Mouse (Mus musculus) heart, postnatal 36 days (tissue): ENCODE data around the gene Pla2g2c. TPM values are rescaled to one million over a fixed set of nuclear protein-coding genes. Genes with fewer than 3 reads are reported as not detected.

Source experiments
- DNase-seq, 2 experiments: peaks; one replicate each; pipeline ENCODE4 v3.0.0; 2021 to 2022
- intact Hi-C: fragments of 180-260 bp; cut with DNase I; formaldehyde crosslinking; loops from one replicate; pipeline ENCODE4 v1.15.1; 2025
- total RNA-seq, 2 experiments: library from RNA; stranded (reverse); gene quantifications; 2 replicates each; pipeline ENCODE4 v1.2.3; 2021

Pla2g2c gene
- under 1 TPM in 1 of 2 experiments, not detected in 1; 0.31 TPM for total RNA-seq

- intact Hi-C loops: no loop called here
- no peak for DNase-seq
Measured at GRCm38 (mm10) chr4:138724354-138725126, at the start of gene Pla2g2c. Pla2g2c (plus strand) TSS chr4:138724792.

- DNase-seq: peak in 1 of 2 experiments; percentile 2
- intact Hi-C loops: no loop called here
Measured at GRCm38 (mm10) chr4:138676480-138676879, 48.1 kb upstream of the Pla2g2c start.

DNA sequence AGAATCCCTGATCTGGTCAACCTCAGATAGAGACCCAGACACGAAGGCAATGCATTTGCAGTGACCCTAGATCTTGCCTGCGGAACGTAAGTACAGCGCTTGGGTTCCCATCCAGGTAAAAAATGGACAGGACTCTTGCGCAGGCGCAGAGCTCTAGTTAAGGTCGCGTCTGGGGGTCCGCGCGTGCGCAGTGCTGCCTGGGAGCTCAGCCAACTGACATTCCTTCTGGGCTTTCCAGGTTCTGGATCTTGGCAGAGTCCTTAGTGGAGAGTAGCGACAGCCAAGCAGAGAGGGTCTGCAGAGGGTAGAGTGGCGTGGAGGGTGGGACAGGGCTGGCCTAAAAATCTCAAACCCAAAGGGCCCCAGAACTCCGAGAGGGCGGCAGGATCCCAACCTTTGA lies 47.0 kb upstream of the Pla2g2c start:
- intact Hi-C loops: no loop called here
- no peak for DNase-seq

- no peak for DNase-seq
- intact Hi-C loops: no loop called here
Measured at GRCm38 (mm10) chr4:138680124-138680523, 44.5 kb upstream of the Pla2g2c start.

DNA sequence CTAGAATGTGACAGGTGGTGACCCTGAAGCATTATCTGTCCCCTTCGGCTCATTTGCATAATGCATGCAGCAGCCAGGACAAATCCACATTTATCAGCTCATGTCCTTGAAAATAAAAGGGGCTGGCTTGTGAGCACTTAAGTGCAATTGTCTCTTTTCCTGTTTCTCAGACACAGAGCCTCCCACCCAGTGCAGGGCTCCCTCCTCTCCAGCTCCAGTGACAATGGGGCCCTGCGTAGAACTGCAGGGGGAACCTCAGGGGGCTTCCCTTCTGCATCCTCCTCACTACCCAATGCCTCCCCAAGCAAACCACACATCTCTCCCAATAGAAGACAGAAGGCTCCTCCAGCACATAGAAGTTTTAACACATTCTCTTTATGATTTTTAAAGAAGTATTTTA lies 41.8 kb upstream of the Pla2g2c start:
- intact Hi-C loops: no loop called here
- DNase-seq: no peak

DNA sequence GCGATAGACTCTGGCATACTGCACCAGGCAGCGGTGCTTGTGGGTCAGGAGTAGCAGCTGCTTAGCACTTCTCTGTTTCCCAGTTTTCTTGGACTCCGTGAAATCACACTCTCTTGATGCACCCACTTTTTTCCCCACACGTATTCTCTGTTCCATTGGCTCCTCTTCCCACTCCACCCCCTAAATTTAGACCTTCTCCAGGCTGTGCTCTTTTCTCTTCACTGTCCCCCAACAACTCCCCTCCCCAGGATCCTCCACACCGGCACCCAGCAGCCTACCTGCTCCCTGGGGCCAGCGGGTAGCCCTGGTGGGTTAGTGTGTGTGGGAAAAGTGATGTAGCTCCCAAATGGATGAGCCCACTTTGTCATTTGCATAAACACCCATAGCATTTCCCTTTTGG lies 38.8 kb upstream of the Pla2g2c start:
- DNase-seq: no peak
- intact Hi-C loops: no loop called here

DNA sequence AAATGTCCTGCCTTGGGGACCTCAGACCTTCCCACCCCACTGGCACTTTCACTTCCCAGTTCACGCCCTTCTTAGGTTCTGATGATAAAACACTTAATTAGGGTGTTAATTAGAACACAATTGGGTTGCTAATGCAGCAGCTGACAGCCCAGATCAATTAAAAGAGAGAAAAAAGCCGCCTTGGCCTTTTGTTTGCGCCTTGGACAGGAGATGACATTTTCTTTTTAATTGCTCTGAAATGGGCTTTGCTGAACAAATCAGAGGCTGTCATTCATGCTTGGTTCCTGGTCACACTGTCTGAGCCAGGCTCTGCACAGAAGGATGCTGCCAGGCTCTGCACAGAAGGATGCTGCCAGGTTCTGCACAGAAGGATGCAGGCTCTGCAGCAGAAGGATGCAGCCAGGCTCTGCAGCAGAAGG lies 35.5 kb upstream of the Pla2g2c start:
- intact Hi-C loops: no loop called here

DNA sequence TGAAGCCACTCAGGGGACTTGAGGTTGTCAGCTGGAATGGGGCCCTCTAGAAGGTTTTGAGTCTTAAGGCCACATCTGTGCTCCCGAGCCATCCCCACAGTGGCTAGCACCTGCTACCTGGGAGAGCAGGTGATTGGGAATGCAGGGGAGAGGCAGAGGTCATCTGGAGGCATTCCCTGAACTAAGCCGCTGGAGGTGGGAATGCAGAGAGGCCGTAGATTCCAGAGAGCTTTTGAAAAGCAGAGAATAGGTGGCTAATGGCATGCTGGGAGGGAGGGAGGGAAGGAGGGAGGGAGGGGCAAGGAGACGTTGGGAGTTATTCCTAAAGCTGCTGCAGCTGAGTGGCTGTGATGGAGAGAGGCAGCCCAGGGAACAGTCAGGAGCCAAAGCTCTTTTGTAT lies 34.0 kb upstream of the Pla2g2c start:
- intact Hi-C loops: no loop called here
- DNase-seq: no peak

More for the DNA sequence above, 35.5 kb upstream of the Pla2g2c start:
- no peak for DNase-seq

DNA sequence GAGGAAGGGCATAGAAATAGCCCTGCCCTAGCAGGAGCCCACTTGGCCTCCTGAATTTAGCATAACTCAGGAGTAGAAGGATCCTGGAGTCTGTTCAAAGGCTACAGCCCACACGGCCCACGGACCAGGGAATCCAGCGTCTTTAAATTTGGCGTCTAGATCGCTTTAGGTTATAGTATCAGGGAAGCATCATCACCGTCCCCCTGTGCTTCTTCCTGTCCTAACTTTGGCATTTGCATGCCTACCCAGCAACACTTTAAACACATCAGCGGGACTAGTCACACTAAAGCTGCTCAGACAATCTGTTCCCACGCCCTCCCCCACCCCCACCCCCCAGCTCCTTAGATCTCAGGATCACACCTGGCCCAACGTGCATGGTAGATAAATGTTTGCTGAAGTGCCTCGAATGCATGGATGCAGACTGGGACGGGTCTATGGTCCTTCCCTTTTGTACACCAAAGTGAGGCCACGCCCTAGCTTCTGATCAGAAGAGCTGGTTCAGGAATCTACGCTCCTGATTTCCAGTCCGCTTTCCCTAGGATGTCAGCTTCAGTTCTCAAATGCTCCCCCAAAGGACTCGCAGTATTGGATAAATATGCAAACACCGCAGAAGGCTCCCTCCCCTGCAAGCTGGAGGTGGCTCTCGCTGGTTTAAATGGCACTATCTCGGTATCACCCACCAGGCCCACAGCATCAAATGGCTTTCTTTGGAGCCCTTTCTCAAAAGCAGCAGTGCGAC lies 33.0 kb upstream of the Pla2g2c start:
- intact Hi-C loops: no loop called here
- DNase-seq: no peak

GRCm38 (mm10) chr4:138693043-138693692 lies 31.4 kb upstream of the Pla2g2c start:
- DNase-seq: no peak
- intact Hi-C loops: no loop called here

- intact Hi-C loops: no loop called here
- DNase-seq: no peak
Measured at GRCm38 (mm10) chr4:138696720-138697119, 27.9 kb upstream of the Pla2g2c start.

DNA sequence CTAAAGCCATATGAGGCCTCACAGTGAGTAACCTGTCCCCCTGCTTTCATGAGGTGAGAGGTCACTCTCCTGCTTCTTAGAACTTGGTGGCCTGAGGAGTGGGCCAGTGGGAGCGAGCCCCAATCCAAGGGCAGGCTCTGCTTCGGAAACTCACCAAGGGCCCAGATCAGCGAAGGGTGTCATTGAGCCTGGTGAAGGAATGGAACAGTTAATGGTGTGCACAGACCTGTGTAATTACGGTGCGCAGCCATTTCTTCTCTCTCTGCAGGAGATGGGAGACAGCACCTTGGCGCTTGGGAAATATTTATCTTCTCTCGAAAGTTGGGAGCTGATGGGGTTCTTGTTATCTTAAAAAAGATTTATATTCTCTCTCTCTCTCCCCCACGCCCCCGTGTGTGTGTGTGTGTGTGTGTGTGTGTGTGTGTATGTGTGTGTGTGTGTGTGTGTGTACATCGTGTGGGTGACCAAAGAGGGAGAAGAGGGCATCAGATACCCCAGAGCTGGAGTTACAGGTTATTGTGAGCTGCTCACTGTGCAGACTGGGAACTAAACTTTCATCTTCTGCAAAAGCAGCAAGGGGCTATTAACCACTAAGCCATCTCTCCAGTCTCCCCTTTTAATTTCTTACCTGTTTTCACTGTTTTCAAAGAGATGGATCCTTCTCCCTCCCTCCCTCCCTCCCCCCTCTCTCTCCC lies 27.3 kb upstream of the Pla2g2c start:
- no peak for DNase-seq
- intact Hi-C loops: no loop called here

GRCm38 (mm10) chr4:138698296-138698695 lies 26.3 kb upstream of the Pla2g2c start:
- intact Hi-C loops: no loop called here
- no peak for DNase-seq

- intact Hi-C loops: loop anchor here (1.0 to 2.0 kb wide), 2 partner anchors 138 to 253 kb away; no protein-coding TSS in a partner anchor
- peak; percentile 48 to 57 for DNase-seq
Measured at GRCm38 (mm10) chr4:138700184-138700982, 24.2 kb upstream of the Pla2g2c start.

GRCm38 (mm10) chr4:138701111-138701510 lies 23.5 kb upstream of the Pla2g2c start:
- intact Hi-C loops: loop anchor here (2.0 kb wide), 1 partner anchor 138 kb away; no protein-coding TSS in a partner anchor
- DNase-seq: no peak

- intact Hi-C loops: no loop called here
- no peak for DNase-seq
Measured at GRCm38 (mm10) chr4:138702031-138702430, 22.6 kb upstream of the Pla2g2c start.

DNA sequence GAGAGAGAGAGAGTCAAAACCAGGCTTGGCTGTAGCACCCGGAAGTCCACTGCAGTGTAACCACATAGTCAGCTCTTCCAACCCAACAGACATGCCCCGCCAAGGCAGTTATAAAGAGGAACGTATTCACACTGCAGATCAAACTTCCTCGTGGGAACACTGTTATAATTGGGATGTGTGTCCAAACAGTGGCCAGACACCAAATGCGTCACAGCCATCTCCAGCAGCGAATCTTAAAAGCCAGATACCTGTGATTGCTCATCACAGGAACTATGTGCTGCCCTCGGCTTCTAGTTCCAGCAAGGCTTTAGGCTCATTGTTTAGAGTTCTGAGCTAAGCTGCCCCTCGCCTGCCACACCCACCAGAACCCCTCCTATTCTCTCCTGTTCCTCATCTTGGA lies 22.1 kb upstream of the Pla2g2c start:
- DNase-seq: no peak
- intact Hi-C loops: no loop called here

- intact Hi-C loops: no loop called here
- DNase-seq: no peak
Measured at GRCm38 (mm10) chr4:138703591-138703990, 21.0 kb upstream of the Pla2g2c start.

DNA sequence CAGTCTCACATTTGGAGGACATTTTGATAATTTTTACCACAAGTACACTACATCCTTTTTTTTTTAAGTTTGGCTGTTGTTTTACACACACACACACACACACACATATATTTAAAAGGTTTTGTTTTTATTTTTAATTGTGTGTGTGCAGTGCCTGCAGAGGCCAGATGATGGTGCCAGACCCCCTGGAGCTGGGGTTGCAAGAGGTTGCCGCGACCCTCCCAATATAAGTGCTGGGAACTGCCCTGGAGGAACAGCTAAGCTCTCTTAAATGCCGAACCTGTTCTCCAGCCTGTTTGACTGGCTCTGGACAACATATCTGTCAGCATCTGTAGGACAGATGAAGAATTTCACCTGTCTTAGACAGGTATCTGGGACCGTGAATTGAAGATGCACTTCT lies 20.4 kb upstream of the Pla2g2c start:
- intact Hi-C loops: no loop called here
- DNase-seq: no peak

GRCm38 (mm10) chr4:138706620-138707019 lies 18.0 kb upstream of the Pla2g2c start:
- intact Hi-C loops: no loop called here
- DNase-seq: no peak
